Comparison of ENCODE assay signal across 17 mouse cellular contexts in the genomic region with DNA sequence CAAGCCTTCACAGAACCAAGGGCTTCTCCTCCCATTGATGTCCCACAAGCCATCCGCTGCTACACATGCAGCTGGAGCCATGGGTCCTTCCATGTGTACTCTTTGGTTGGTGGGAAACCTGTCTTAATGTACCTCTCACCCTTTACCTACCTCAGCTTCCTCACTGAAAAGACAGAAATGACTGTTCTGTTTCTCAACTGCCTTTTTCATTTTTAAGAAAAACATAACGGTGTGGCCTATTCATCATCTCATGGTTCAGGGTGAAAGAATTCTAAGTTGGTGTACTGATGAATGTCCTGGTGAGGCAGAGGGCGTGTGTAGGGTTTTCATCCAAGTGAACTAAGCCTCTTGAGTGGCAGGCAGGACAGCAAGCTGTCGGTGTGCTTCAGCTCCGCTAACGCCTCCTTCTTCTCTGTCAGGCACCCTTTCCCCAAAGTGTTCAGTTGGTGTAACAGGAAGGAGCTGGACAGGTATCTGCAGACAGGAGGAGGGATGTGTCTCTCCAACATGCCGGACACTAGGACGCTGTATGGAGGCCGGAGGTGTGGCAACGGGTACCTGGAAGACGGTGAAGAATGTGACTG. TPM values are rescaled to one million over a fixed set of nuclear protein-coding genes. Genes with fewer than 3 reads are reported as not detected.
A peak's percentile ranks its signal among the peaks of the same experiment; 100 is the strongest.
DNase-seq lines count a peak whose midpoint lies in the region; ATAC-seq and TF ChIP-seq lines count a peak whose summit lies in the region.
"Had no signal": no experiment of that assay in that cellular context is flagged by ENCODE, and none has a peak within 500 bp of the region (broad histone marks: within the 10 kb centered on the region; RNA-seq: fewer than 3 reads in every experiment).

No protein-coding gene starts in this region.

- H3K4me1 ChIP-seq in heart, embryonic 16.5 days (ENCODE audit: control insufficient read depth, insufficient read depth, low read length): peaks cover 5% of the 10 kb centered on the region; the same call in 1 of the 2 replicates
- H3K4me1 ChIP-seq in small intestine, adult 2 months (ENCODE audit: control insufficient read depth, insufficient read depth, insufficient read length, low read length): peaks cover 2% of the 10 kb centered on the region
- H3K4me1 ChIP-seq: embryonic facial prominence, embryonic 12.5 days; forebrain, embryonic 10.5 days; lung, embryonic 15.5 days had no signal

- H3K9me3 ChIP-seq in heart, embryonic 16.5 days (replicated peaks; ENCODE audit: control insufficient read depth, low read length): no peaks in the 10 kb centered on the region
- H3K9me3 ChIP-seq: embryonic facial prominence, embryonic 12.5 days; forebrain, embryonic 10.5 days; lung, embryonic 15.5 days; megakaryocyte, embryonic 14.5 days had no signal

- no peak overlapping the region for H3K9ac ChIP-seq in heart, embryonic 16.5 days (ENCODE audit: low read length)
- H3K9ac ChIP-seq: embryonic facial prominence, embryonic 12.5 days; lung, embryonic 15.5 days had no signal

- no peaks in the 10 kb centered on the region for H3K27me3 ChIP-seq in heart, embryonic 16.5 days (ENCODE audit: control insufficient read depth, insufficient read depth, low read length)
- H3K27me3 ChIP-seq in small intestine, adult 2 months (ENCODE audit: control insufficient read depth, insufficient read depth, low read length): no peaks in the 10 kb centered on the region
- H3K27me3 ChIP-seq: embryonic facial prominence, embryonic 12.5 days; lung, embryonic 15.5 days had no signal

- H3K4me3 ChIP-seq in heart, embryonic 16.5 days (ENCODE audit: low read length): no peak overlapping the region
- no peak overlapping the region for H3K4me3 ChIP-seq in small intestine, adult 2 months (ENCODE audit: low read depth, low read length)
- H3K4me3 ChIP-seq in layer of hippocampus, adult 2 months: no peak overlapping the region
- H3K4me3 ChIP-seq: embryonic facial prominence, embryonic 12.5 days; forebrain, embryonic 10.5 days; lung, embryonic 15.5 days; megakaryocyte, embryonic 14.5 days had no signal

- DNase-seq in heart, postnatal 36 days: no peak
- peak; percentile 82 for DNase-seq in A20 (ENCODE audit: low read depth, low spot score)
- DNase-seq in cerebellum, postnatal 36 days: no peak
- DNase-seq in layer of hippocampus, adult 2 months (ENCODE audit: low spot score in 2 of 2): no peak
- DNase-seq: cerebellum, adult 11-12 months; thymus, postnatal 36 days had no signal

- peak overlapping the region; percentile 11; the same call in 1 of the 2 replicates for H3K27ac ChIP-seq in heart, embryonic 16.5 days (ENCODE audit: low read length)
- H3K27ac ChIP-seq in small intestine, adult 2 months (ENCODE audit: insufficient read depth, low read depth, low read length): peak overlapping the region; percentile 42
- no peak overlapping the region for H3K27ac ChIP-seq in layer of hippocampus, adult 2 months
- H3K27ac ChIP-seq: embryonic facial prominence, embryonic 12.5 days; forebrain, embryonic 10.5 days; lung, embryonic 15.5 days had no signal

- intact Hi-C loops in heart, postnatal 36 days (cut with DNase I): loop anchor here (5.0 kb wide), 1 partner anchor 180 kb away; no protein-coding TSS in a partner anchor

- 82% methylated on average over 11 of the region's 11 CpGs for WGBS in heart, embryonic 16.5 days
- WGBS in small intestine, adult 2 months: 82% methylated on average over 11 of the region's 11 CpGs

- ATAC-seq in heart, embryonic 16.5 days (replicated peaks; ENCODE audit: extremely low read depth, insufficient read depth, low FRiP score): no peak
- ATAC-seq in CD4-positive, CD25-positive, alpha-beta regulatory T cell, adult 4 months: peak; percentile 52
- ATAC-seq: hindbrain, embryonic 16.5 days had no signal

- no peak overlapping the region for H3K4me2 ChIP-seq in heart, embryonic 16.5 days (ENCODE audit: low read depth, low read length)
- H3K4me2 ChIP-seq: embryonic facial prominence, embryonic 12.5 days; lung, embryonic 15.5 days had no signal

- no peak for TF ChIP-seq POLR2A in small intestine, adult 2 months (IDR thresholded peaks at IDR 0.05; ENCODE audit: low read depth, low read length)

- peaks cover 53% of the 10 kb centered on the region for H3K36me3 ChIP-seq in heart, embryonic 16.5 days (ENCODE audit: control insufficient read depth, insufficient read depth)
- H3K36me3 ChIP-seq in small intestine, adult 2 months (ENCODE audit: control insufficient read depth, insufficient read depth, low read length): no peaks in the 10 kb centered on the region

- no peak for TF ChIP-seq CTCF in small intestine, adult 2 months (IDR thresholded peaks at IDR 0.05; ENCODE audit: extremely low read depth, insufficient read length, insufficient replicate concordance, low read depth, low read length)
- no peak for TF ChIP-seq CTCF in layer of hippocampus, adult 2 months (conservative IDR thresholded peaks at IDR 0.05)

RNA-seq across cellular contexts. Expression of a gene that starts 39.4 kb away (rescaled TPM):
- polyA plus RNA-seq in heart, embryonic 16.5 days (2015; fragmentation: Nextera tagmentation; extraction: Ambion mirVana): 4.0 and 4.9 TPM in 2 replicates
- total RNA-seq in heart, postnatal 36 days (2021): under 1 TPM; 0.08 to 0.11 TPM
- under 1 TPM in 1 of 2 experiments, not detected in 1; 0.27 TPM for polyA plus RNA-seq in CD4-positive, CD25-positive, alpha-beta regulatory T cell, adult 4 months (2017; shearing (Covaris generic))
- 0.49 and 0.89 TPM in 2 replicates for polyA plus RNA-seq in small intestine, adult 2 months (2012; rRNA removed)
- total RNA-seq in layer of hippocampus, adult 2 months (2021): 1 to 10 TPM; 1.3 to 1.7 TPM
- total RNA-seq: gastrocnemius, postnatal 25 days; monocyte, adult 5-6 weeks had no signal
- polyA plus RNA-seq: neural tube, embryonic 14.5 days had no signal
